Mouse (Mus musculus) leukemia stem cell, adult 10-12 weeks (primary cell): ENCODE results near the gene AC170998.1. TPM values are rescaled to one million over a fixed set of nuclear protein-coding genes. Genes with fewer than 3 reads are reported as not detected.

Experiments
- polyA plus RNA-seq: library from polyadenylated mRNA; stranded (reverse); fragments of >175 nt; gene quantifications from 2 replicates; pipeline ENCODE4 v1.2.3, GENCODE M21; 2012; ENCODE audit warnings: low replicate concordance

The AC170998.1 gene
- polyA plus RNA-seq, result not detected in 2 replicates

GRCm38 (mm10) chr17:28725783-28726182, at the start of gene AC170998.1:
Gene AC170998.1, plus strand, starts transcription at chr17:28726083.

GRCm38 (mm10) chr17:28689586-28690283, 36.1 kb upstream of the AC170998.1 start, which contains the start of gene Slc26a8:
Gene Slc26a8, minus strand, starts transcription at chr17:28690233.

GRCm38 (mm10) chr17:28690776-28691686, 34.9 kb upstream of the AC170998.1 start, which contains the start of gene Mapk14:
Gene Mapk14, plus strand, starts transcription at chr17:28691329.

GRCm38 (mm10) chr17:28769121-28769874, 43.4 kb downstream of the AC170998.1 start, which contains the start of gene Mapk13:
Gene Mapk13, plus strand, starts transcription at chr17:28769297.

Other genes with a start within 250 kb of the AC170998.1 start
- 9.1 and 13.1 TPM in 2 replicates for gene Fkbp5, start 208.6 kb upstream of the AC170998.1 start, polyA plus RNA-seq
- gene Armc12, start 195.3 kb upstream of the AC170998.1 start, polyA plus RNA-seq, result not detected in 2 replicates
- not detected in 2 replicates for gene Clpsl2, start 176.7 kb upstream of the AC170998.1 start, polyA plus RNA-seq
- not detected in 2 replicates for gene Clps, start 165.3 kb upstream of the AC170998.1 start, polyA plus RNA-seq
- not detected in 2 replicates for gene Lhfpl5, start 150.4 kb upstream of the AC170998.1 start, polyA plus RNA-seq
- 10.3 and 68.6 TPM in 2 replicates for gene Srpk1, start 103.4 kb upstream of the AC170998.1 start, polyA plus RNA-seq
- gene Slc26a8, start 35.9 kb upstream of the AC170998.1 start, polyA plus RNA-seq, result 0.32 and 1.3 TPM in 2 replicates
- 31.1 and 53.4 TPM in 2 replicates for gene Mapk14, start 34.8 kb upstream of the AC170998.1 start, polyA plus RNA-seq
- 0.45 TPM in 1 of 2 replicates, not detected in the other for gene Mapk13, start 43.2 kb downstream of the AC170998.1 start, polyA plus RNA-seq
- 90.8 and 145 TPM in 2 replicates for gene Brpf3, start 75.0 kb downstream of the AC170998.1 start, polyA plus RNA-seq
- gene Pnpla1, start 132.3 kb downstream of the AC170998.1 start, polyA plus RNA-seq, result not detected in 2 replicates
- 0.10 and 0.14 TPM in 2 replicates for gene 4930539E08Rik, start 189.2 kb downstream of the AC170998.1 start, polyA plus RNA-seq
- gene Pxt1, start 217.8 kb downstream of the AC170998.1 start, polyA plus RNA-seq, result 0.58 TPM in 1 of 2 replicates, not detected in the other
- gene Kctd20, start 225.9 kb downstream of the AC170998.1 start, polyA plus RNA-seq, result 78.2 and 93.8 TPM in 2 replicates